Mouse (Mus musculus) skeletal muscle tissue, adult 2 months (tissue): Measurements from ENCODE around the gene Wwox.
"Not testable (repeated sequence)": the region's sequence is repeated elsewhere in the genome, so short reads cannot be mapped to it uniquely, and the experiment has no call there.

ENCODE experiments used
- DNase-seq: peaks from one replicate; pipeline ENCODE4 v3.0.0-alpha.2; 2012; ENCODE audit warnings: low read depth, low spot score

The Wwox gene

GRCm38 (mm10) chr8:114801428-114802134, 362.1 kb downstream of the Wwox start:
- DNase-seq, result no peak

- peak; percentile 39 for DNase-seq
Measured at GRCm38 (mm10) chr8:114803113-114803512, 363.7 kb downstream of the Wwox start.

GRCm38 (mm10) chr8:114806826-114807420, 367.5 kb downstream of the Wwox start:
- DNase-seq, result no peak

GRCm38 (mm10) chr8:114807676-114808426, 368.4 kb downstream of the Wwox start:
- no peak for DNase-seq

GRCm38 (mm10) chr8:114810470-114810869, 371.0 kb downstream of the Wwox start:
- no peak for DNase-seq

- DNase-seq, result no peak
Measured at GRCm38 (mm10) chr8:114813830-114814229, 374.4 kb downstream of the Wwox start.

GRCm38 (mm10) chr8:114814769-114815736, 375.6 kb downstream of the Wwox start:
- no peak for DNase-seq

GRCm38 (mm10) chr8:114816343-114816742, 376.9 kb downstream of the Wwox start:
- DNase-seq, result no peak

GRCm38 (mm10) chr8:114816949-114817348, 377.5 kb downstream of the Wwox start:
- DNase-seq, result no peak

- DNase-seq, result peak; percentile 83
Measured at GRCm38 (mm10) chr8:114821543-114821942, 382.1 kb downstream of the Wwox start.

GRCm38 (mm10) chr8:114825460-114825859, 386.0 kb downstream of the Wwox start:
- no peak for DNase-seq

- no peak for DNase-seq
Measured at GRCm38 (mm10) chr8:114826991-114827390, 387.5 kb downstream of the Wwox start.

GRCm38 (mm10) chr8:114827810-114828209, 388.4 kb downstream of the Wwox start:
- not testable (repeated sequence) for DNase-seq

GRCm38 (mm10) chr8:114831595-114831994, 392.1 kb downstream of the Wwox start:
- no peak for DNase-seq

GRCm38 (mm10) chr8:114832251-114832774, 392.9 kb downstream of the Wwox start:
- DNase-seq, result peak; percentile 68

GRCm38 (mm10) chr8:114834730-114835129, 395.3 kb downstream of the Wwox start:
- no peak for DNase-seq

- no peak for DNase-seq
Measured at GRCm38 (mm10) chr8:114839998-114840397, 400.5 kb downstream of the Wwox start.

GRCm38 (mm10) chr8:114847666-114848065, 408.2 kb downstream of the Wwox start:
- no peak for DNase-seq

GRCm38 (mm10) chr8:114849461-114849860, 410.0 kb downstream of the Wwox start:
- no peak for DNase-seq

- no peak for DNase-seq
Measured at GRCm38 (mm10) chr8:114850014-114850870, 410.8 kb downstream of the Wwox start.
